Mouse (Mus musculus) neural tube, embryonic 10.5 days (tissue): ENCODE measurements around the gene Utrn.

Experiments used
- DNase-seq: peaks from one replicate; pipeline ENCODE4 v3.0.0-alpha.2; 2017; ENCODE audit warnings: low spot score; ENCODE audit errors: extremely low spot score

Gene Utrn

DNA sequence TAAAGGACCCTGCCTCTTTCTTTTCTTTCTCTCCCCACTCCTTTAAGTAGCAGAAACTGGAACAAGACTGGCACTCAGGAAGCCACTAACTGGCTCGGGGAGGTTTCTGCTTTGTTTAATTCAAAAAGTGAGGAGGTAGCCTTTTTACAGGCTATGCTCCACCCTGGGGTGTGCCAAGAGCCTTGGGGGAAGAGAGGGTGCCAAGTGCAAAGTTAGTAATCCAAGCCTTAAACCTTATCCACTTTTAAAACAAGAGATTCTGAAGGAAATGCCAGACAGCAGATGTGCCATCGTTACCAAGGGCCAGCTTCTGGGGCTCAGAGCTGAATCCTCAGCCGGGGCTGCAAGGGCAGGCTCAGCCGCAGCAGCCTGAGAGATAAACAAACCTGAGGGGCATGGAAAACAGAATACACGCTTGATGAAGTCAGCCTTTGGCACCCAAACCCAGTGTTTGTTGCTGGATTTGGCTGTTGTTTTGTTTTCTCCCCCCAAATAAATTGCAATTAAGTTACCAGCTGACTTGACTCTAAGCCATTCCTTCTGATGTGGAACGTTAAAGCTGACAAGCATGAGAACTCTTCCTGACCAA is 322.0 kb downstream of the Utrn start:
- DNase-seq: no peak

DNA sequence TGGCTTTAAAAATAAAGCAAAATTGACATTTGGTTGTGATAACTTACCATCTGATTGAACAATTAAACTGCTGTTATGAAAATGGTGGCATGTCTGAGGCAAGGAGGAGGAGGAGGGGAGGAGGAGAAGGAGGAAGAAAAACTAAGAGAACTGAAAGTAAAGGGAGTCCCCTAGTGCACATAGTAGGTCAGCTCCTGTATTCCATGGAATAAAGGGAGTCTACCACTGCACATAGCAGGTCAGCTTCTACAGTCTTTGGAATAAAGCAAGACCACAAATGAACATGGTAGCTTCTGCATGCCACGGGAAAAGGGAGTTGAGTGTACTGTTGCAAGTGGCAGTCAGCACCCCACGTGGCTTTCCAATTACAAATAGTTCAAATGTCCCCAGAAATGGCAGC is 323.7 kb downstream of the Utrn start:
- no peak for DNase-seq

DNA sequence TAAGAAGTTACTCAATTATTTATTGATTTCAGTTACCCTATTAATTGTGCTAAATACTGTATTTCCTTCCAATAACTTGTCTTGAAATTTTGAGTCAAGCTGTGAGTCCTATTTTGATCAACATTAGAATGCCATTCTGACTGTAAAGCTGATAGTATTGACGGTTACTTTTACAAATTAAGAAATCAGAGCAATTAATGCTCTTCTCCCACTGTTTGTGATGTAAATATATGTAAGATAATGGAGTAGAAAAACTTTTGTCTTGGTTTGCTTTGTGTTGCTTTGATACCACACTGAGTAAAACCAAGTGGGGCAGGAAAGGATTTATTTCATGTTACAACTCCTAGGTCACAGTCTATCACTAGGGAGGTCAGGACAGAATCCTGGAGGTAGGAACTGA is 327.4 kb downstream of the Utrn start:
- no peak for DNase-seq

DNA sequence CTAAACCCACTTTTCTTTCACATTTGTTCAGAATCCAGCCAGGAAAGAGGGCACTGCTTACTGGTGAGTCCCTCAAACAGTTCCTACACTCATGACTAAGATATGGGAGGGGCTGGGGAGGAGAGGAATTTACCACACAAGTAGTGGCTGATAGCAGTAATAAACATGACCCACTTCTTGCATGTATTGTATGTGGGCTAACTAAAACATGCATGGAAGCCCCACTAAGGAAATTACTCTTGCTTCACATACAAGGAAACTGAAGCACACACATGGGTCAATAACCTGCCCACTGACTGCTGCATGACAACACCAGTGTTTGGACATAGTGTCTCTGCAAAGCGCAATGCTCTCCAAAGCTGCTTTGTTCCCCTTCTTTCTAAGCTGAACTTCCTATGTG is 333.9 kb downstream of the Utrn start:
- DNase-seq: no peak

DNA sequence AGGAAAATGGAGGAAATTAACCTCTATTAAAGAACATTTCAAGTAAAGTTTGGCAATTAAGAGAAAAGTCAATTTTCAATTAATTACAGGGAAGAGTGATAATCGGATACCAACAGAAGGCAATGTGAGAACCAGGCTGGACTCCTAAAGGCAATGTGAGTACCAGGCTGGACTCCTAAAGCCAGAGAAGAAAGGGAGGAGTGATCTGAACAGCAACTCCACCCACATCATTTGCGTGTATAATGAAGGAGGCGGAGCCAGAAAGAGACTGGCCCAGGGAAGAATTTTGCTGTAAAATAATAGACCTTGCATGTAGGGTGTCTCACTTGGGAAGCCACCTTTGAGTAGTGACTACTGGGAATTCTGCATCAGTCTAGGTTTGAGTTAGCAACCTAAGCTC is 334.4 kb downstream of the Utrn start:
- no peak for DNase-seq

DNA sequence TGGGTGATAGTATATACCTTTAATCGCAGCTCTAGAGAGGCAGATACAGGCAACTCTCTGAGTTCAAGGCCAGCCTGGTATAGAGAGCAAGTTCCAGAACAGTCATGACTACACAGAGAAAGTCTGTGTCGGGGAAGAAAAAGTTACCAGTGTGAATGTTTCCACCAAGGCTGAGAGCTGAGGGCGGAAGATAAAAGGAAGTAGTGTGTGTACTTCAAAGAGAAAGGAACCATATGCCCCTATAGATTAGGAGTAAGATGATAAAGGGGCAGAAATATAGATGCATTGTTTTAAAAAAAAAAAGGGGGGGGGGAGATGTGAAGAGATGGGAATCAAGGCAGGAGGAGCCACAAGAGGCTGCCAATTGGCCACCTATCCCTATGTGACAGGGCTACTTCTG is 334.9 kb downstream of the Utrn start:
- no peak for DNase-seq

DNA sequence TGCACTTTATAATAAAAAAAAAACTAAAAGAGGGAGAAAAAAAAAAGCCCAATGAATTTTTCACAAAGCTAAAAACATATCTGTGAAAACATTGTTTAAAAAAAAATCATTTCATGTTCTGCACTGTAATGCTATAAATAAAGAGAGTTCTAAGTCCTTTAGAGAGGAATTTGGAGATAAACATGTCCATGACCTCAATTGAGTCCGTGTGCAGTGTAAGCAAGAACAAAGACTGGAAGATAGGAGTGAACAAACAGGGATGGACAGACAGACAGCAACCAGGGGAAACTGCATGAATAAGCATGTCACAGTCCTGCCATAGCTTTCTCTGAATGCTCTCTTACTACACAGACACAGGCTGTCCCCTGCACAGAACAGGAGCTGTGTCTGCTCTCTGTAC is 347.1 kb downstream of the Utrn start:
- DNase-seq: no peak

DNA sequence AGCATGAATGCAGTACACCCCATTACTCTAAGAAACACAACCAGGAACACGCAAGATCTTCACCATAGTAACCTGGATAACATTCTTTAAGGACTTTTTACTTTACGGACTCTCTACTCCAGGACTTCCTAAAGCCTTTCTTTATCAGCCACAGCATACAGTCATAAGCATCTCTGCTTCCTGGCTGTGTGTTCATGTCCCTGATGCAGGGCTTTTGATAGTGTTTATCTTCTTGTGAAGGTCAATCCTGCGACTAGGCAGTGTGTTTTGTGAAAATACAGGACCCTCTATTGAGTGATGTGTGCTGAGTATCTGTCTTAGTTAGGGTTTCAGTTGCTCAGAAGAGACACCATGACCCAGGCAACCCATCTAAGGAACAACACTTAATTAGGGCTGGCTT is 351.0 kb downstream of the Utrn start:
- no peak for DNase-seq

DNA sequence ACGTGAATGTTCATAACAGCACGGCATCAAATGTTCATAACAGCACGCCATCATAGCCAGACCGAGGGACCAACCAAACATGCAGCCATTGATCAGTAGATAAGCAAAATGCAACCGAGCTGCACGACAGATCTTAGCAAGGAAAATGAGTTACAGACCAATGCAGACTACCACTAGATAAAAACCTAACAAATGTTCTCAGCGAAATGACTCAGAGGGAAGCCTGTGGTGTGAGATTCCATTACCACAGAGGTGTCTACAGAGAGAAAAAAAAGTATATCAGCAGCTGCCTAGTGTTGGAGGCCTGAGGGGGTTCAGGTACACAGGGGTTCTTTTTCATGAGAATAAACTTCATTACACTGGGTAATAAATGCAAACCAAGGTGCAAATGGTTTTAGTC is 363.6 kb downstream of the Utrn start:
- DNase-seq: no peak

DNA sequence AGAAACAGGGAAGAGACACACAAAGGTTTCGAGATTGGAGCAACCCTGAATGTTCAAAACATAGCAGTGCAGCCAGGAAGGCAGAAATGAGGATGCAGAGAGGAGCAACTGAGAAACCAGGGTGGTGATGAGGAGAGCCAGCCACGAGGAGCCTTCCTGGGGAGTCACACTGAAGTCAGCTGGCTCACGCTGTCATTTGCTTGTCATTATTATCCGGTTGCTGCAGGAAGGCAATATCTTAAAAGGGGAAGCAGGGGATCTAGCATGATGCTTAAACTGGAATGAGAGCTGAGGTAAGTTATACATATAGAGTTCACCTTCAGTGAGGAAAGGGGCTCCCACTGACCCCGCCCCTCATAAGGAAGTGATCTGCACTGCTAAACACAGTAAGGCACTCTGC is 368.7 kb downstream of the Utrn start:
- DNase-seq: no peak

DNA sequence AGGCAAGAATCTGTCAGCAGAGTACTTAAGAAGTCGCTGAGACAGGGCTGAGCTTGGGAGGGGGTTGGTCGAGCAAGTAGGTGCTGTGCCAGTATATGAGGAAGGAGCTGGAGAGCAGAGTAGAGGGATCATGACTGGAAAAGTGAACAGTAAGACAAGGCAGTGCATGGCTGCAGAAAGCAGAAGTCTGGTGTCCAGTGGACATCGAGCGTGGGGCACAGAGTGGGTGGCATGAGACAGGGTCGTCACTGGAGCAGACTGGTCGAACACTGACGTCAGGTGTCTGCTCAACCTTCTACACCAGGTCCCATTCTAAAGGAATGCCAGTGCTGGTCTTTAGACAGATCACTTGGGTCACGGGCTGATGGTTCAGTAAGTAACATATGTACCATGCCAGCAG is 371.6 kb downstream of the Utrn start:
- DNase-seq: no peak

DNA sequence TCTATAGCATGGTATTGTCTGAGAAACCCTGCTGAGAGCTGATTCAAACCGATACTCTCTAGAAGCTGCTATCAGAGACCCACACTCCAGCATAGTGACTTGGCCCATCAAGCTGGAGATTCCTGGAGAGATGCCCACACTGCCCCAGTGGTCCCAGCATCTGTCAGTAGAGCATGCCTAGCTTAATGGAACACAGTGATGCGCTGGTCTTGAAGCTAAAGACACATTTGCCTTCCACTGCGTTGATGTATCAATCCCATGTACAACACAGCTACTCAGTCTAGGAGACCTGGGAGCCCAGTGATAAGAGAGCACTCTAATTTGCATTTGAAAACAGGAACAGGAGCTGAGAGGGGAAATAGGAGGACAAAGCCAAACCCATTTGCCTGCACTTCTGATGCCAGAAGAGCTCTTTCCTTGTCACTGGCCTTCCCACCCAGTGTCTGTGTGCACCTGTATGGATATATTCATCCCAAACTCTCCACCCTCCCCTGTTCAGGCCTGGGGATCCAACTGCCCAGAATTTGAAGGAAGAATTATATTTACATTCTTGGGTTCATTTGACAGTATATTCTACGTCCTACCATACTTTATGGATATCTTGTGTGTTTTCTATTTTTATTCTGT is 379.5 kb downstream of the Utrn start:
- DNase-seq: no peak

DNA sequence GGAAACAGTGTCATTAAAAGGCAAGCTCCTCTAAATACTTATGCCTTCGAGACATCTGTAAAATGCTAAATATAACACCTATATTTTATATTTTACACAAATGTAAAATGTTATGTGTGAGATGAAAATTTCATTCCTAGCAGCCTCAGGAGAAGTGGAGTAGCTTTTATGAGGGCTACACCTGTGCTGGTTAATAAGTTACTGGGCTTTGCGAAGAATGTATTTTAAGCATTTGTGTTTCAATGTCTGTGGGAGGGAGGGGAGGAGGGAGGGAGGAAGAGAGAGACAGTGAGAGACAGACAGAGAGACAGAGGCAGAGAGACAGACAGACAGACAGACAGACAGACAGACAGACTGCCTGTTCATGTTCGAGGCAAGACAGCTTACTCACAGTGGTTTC is 380.6 kb downstream of the Utrn start:
- DNase-seq: no peak

DNA sequence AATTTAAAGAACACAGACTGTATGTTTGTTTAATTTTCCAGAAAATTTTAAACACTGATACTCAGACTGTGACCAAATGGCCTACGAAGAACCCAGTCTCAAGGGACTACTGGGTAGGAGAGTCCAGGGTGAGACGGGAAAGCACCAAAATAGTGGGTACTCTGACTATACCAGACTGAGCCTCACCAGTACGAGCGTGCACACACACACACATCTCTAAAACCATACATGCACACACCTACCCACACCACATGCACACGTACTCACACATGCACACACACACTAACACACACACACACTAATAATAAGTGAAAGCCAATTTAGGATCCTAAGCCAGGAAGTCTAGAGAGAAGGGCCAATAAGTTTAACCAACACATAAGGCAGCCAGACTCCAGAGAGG is 381.0 kb downstream of the Utrn start:
- no peak for DNase-seq

DNA sequence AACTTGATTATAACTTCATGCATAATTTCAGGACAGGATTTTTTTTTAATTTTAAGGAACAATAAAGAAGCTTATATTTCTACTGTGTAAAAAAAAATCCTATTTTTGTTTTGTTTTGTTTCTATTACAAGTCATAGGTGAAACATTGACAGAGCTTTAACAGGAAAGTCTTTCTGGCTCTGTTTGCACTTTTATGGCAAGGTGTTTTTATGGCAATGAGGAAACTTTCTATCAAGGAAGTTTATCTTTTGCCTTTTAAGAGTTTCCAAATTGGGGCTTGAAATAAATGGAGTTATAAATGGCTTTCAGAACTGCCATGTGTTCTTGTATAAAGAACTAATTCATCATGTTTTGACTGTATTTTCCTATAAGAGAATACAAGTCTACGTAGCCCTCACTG is 385.7 kb downstream of the Utrn start:
- no peak for DNase-seq

DNA sequence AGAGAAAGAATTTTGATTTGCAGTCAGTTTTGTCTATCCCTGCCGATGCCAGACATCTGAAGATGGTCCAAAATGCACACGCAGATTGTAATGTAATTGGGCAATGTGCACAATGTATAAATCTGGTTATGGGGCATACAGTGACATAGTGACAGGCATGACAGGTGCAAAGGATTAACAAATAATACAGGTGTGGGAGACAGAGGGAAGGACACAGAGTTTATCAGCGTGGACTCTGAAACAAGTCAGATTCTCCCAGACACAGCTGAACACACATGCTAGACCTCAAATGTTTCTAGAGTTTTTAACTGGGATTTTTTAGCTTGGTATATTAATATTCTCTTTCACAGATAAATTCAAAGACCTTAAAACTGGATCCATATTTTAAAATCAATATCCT is 386.2 kb downstream of the Utrn start:
- DNase-seq: no peak

DNA sequence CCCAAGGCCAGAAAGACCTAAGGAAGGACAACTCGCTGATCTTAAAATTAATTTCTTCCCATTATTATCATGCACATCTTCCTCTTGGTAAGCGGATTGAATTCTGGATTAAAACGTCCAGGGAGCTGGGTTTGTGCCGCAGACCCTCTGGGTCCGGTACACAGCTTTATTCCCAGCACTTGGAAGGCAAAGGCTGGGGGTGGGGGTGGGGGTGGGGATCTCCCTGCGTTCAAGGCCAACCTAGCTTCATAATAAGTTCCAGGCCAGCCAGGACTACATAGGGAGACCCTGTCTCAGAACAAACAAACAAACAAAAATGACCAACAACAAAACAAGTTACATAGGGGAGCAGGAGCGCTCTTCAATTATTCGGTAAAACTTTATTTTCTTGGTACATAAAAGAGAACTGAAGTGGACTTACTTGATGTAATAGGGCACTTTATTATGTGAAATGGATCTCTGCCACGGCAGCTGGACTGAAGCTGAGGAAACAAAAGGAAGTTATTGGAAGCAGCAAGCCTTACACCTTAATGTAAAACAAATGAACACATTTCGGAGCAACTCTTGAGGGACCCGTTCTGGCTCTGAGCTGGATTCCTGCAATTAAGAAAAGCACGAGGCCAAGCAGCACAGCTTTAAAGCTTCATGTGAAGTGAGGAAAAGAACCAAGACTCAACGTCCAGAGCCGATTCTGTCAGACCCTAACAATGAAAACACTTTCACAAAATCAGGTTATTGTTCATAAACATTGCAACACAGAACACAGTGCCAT is 394.1 kb downstream of the Utrn start:
- DNase-seq: no peak

DNA sequence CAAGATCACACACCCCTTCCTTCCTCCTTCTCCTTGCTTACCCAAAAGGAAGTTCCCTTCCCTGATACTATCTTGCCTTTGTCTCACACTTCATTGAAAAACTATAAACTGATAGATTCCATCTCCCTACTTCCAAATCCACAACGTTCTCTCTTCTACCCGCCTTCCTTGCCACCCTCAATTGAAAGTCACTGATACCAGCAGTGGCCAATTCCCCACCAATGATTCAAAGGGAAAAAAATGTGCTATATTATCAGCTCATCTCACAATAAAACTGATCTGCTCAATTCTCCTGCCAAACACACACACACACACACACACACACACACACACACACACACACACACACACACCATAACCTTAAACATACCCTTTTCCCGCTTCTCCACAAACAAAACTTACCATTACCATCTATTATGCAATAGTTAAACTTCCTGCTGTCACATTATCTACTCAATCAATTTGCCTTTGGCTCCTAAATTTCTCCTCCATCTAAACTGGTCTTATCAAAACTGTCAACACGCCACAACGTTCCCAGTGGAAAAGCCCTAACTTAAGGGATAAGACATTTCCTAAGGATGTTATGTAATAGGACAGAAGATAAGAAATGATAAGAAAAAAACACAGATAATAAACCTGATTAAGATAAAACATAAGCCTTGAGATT is 399.6 kb downstream of the Utrn start:
- DNase-seq: no peak

DNA sequence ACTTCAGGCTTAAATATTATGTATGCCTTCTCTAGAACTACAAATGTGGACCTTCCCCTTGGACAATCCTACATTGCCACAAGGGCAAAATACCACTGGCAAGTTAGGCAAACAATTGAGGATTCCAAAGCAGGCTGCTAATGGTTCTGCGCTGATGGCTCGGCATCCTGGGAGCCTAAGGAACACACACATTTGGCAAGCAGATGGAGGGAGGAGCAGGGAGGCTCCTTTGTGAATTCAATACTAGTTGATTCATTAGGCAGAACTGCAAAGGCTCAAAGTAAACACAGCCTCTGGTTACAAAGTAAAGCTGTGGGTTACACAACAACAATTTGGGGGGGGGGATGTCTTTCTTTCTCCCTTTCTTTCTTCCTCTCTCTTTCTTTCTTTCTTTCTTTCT is 401.6 kb downstream of the Utrn start:
- DNase-seq: no peak

DNA sequence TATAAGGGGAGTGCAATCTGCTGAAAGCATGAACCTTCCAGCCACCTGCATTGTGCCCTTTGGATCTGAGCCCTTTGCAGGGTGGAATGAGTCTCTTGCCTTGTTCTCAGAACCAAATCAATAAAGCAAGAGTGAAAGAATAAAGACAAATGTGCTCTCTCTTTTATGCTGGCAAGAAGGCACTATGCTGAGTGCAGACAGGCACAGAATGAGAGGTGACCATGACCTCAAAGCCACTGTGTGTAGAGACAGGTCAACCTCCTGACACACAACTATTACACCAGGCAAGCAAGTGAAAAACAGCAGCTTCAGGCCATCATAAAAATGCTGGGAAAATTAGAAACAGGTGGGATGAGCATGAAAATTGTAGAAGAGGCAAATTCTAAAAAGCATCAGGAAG is 408.2 kb downstream of the Utrn start:
- DNase-seq: no peak

DNA sequence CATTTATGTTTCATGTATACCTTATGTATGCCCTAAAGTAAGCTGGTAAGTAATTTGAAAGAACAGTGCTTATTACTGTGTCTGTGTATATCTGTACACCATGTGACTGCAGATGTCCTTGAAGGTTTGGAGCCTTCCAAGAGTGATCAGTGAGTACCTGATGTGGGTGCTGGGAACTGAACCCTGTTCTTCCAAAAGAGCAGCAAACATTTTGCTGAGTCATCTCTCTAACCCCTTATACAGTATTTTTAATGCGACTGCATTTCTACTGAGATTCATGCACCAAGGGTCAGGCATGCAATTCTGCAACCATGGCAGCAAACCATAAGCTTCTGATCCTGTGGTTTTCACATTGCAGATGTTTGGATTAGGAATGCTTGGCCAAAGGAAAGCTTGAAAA is 412.3 kb downstream of the Utrn start:
- DNase-seq: no peak

DNA sequence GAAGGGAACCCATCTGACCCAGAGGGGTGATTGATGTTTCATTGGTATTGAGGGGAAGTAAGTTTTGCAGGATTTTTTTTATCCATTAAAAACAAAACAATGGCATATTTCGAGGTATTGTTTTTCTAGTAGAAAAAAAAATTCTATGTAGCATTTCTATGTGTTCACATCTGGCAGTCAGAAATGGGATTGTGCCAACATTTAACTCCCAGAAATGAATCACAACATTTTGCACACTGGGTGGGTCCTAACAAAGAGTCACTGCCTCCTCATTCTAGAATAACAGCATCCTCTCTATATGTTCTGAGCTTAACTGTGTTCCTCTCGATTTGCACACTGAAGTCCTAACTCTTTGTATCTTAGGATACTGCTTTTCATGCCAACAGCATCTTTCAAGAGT is 416.5 kb downstream of the Utrn start:
- DNase-seq: no peak

DNA sequence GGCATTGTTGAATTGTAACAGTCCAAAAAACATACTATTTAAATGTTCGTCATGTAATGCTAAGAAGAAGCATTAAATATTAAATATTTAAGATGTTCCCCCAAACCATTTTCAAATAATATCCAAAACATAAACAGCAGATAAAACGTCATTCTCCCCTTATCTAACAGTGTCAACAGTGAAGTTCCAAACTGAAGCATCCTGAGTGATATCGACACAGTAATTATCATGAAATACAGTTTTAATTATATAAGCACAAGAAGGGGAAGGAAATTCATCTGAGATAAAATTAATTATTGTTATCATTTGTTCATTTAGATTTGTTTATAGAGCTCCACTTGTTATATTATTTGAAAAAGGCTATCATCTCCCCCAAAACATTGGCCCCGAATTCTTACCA is 425.0 kb downstream of the Utrn start:
- DNase-seq: no peak
